Mouse (Mus musculus) small intestine, adult 2 months (tissue): ENCODE results near the gene Atg10.

Experiments used
- CTCF ChIP-seq: fragments of 200-500 bp; IDR thresholded peaks from 2 replicates; pipeline ENCODE4 v1.5.1; 2012; ENCODE audit warnings: low read depth, mild to moderate bottlenecking, control low read depth, inconsistent platforms, low read length, moderate library complexity, mixed read lengths; ENCODE audit not compliant: insufficient replicate concordance, insufficient read length; ENCODE audit errors: extremely low read depth
- POLR2A ChIP-seq: fragments of 200-500 bp; IDR thresholded peaks from 2 replicates; pipeline ENCODE4 v1.6.1; 2012; ENCODE audit warnings: low read depth, mild to moderate bottlenecking, control low read depth, inconsistent platforms, low read length, moderate library complexity

- TF ChIP-seq CTCF: no peak
- no peak for TF ChIP-seq POLR2A
Observed at GRCm38 (mm10) chr13:91072351-91072750, 151.4 kb downstream of the Atg10 start.
